Mouse (Mus musculus) c-Kit-positive CD71-positive TER-119-negative erythroid progenitor cells, embryonic 14.5 days (primary cell): ENCODE data around the gene Tsc22d1.
A peak's percentile ranks its signal among the peaks of the same experiment; 100 is the strongest.

Experiments used
- DNase-seq: peaks from one replicate; pipeline ENCODE4 v3.0.0-alpha.2; 2013; ENCODE audit warnings: low read depth

Gene Tsc22d1

GRCm38 (mm10) chr14:76518217-76518616, 103.5 kb downstream of the Tsc22d1 start:
- no peak for DNase-seq

- peak; percentile 68 for DNase-seq
These were observed 105.8 kb downstream of the Tsc22d1 start for GRCm38 (mm10) chr14:76520606-76521005.

- DNase-seq: no peak
These were observed 106.5 kb downstream of the Tsc22d1 start for GRCm38 (mm10) chr14:76521308-76521707.

- no peak for DNase-seq
These were observed 108.6 kb downstream of the Tsc22d1 start for GRCm38 (mm10) chr14:76523344-76523743.

GRCm38 (mm10) chr14:76526467-76526866, 111.7 kb downstream of the Tsc22d1 start:
- no peak for DNase-seq

- no peak for DNase-seq
These were observed 112.4 kb downstream of the Tsc22d1 start for GRCm38 (mm10) chr14:76527030-76527719.

GRCm38 (mm10) chr14:76527758-76528313, 113.1 kb downstream of the Tsc22d1 start:
- DNase-seq: no peak

- no peak for DNase-seq
These were observed 113.9 kb downstream of the Tsc22d1 start for GRCm38 (mm10) chr14:76528641-76529040.

GRCm38 (mm10) chr14:76531027-76531660, 116.4 kb downstream of the Tsc22d1 start:
- no peak for DNase-seq

GRCm38 (mm10) chr14:76532257-76533169, 117.8 kb downstream of the Tsc22d1 start:
- peak; percentile 88 for DNase-seq

- peak; percentile 47 for DNase-seq
These were observed 118.5 kb downstream of the Tsc22d1 start for GRCm38 (mm10) chr14:76533170-76533815.

GRCm38 (mm10) chr14:76535096-76535495, 120.3 kb downstream of the Tsc22d1 start:
- DNase-seq: no peak

GRCm38 (mm10) chr14:76536921-76537320, 122.2 kb downstream of the Tsc22d1 start:
- DNase-seq: no peak

- no peak for DNase-seq
These were observed 125.4 kb downstream of the Tsc22d1 start for GRCm38 (mm10) chr14:76540005-76540670.

- DNase-seq: no peak
These were observed 126.6 kb downstream of the Tsc22d1 start for GRCm38 (mm10) chr14:76541341-76541740.

- no peak for DNase-seq
These were observed 129.4 kb downstream of the Tsc22d1 start for GRCm38 (mm10) chr14:76544136-76544535.

GRCm38 (mm10) chr14:76555263-76556030, 140.7 kb downstream of the Tsc22d1 start:
- DNase-seq: no peak

GRCm38 (mm10) chr14:76556031-76556851, 141.5 kb downstream of the Tsc22d1 start:
- no peak for DNase-seq

- no peak for DNase-seq
These were observed 142.1 kb downstream of the Tsc22d1 start, which contains the start of gene Serp2 for GRCm38 (mm10) chr14:76556852-76557208. TSS of gene Serp2 (minus strand) at chr14:76556889.
